Mouse (Mus musculus) ES-Bruce4 (cell line): ENCODE results near the gene Tmsb15b2.

Experiments used
- CTCF ChIP-seq: IDR thresholded peaks from one replicate; pipeline ENCODE4 v1.8.1; 2011; ENCODE audit warnings: low read depth, low read length
- POLR2A ChIP-seq: IDR thresholded peaks from one replicate; pipeline ENCODE4 v1.8.1; 2011; ENCODE audit warnings: low read length; ENCODE audit not compliant: insufficient read depth

GRCm38 (mm10) chrX:136993641-136994040, 18.3 kb upstream of the Tmsb15b2 start:
- TF ChIP-seq CTCF (no peak), POLR2A (no peak)
